Mouse (Mus musculus): ENCODE results near the gene Vps72. TPM values are rescaled to one million over a fixed set of nuclear protein-coding genes. Genes with fewer than 3 reads are reported as not detected.

Gene Vps72
- polyA plus RNA-seq, 1 experiment from 2014 or later = 217 TPM

Small RNA genes lying within 50 kb of the gene (microRNA-seq; reads per million reads assigned to microRNA genes)
- gene Mir8099-1 = not detected

Other genes with a start within 250 kb of the Vps72 start
- 361 and 368 TPM in 2 replicates for gene Psmb4, start 224.1 kb upstream of the Vps72 start, polyA plus RNA-seq (2015; fragmentation: Nextera tagmentation; extraction: Ambion mirVana)
- gene Selenbp1, start 178.0 kb upstream of the Vps72 start, polyA plus RNA-seq (2015; fragmentation: Nextera tagmentation; extraction: Ambion mirVana) = 32.7 and 34.8 TPM in 2 replicates
- gene Rfx5, start 156.9 kb upstream of the Vps72 start, polyA plus RNA-seq (2015; fragmentation: Nextera tagmentation; extraction: Ambion mirVana) = 8.6 TPM in 2 replicates
- 27.8 and 34.3 TPM in 2 replicates for gene Pi4kb, start 136.3 kb upstream of the Vps72 start, polyA plus RNA-seq (2015; fragmentation: Nextera tagmentation; extraction: Ambion mirVana)
- 23.5 and 24.4 TPM in 2 replicates for gene Zfp687, start 95.6 kb upstream of the Vps72 start, polyA plus RNA-seq (2015; fragmentation: Nextera tagmentation; extraction: Ambion mirVana)
- gene Psmd4, start 68.4 kb upstream of the Vps72 start, polyA plus RNA-seq (2015; fragmentation: Nextera tagmentation; extraction: Ambion mirVana) = 282 and 310 TPM in 2 replicates
- 26.5 and 28.4 TPM in 2 replicates for gene Pip5k1a, start 4.1 kb upstream of the Vps72 start, polyA plus RNA-seq (2015; fragmentation: Nextera tagmentation; extraction: Ambion mirVana)
- gene Tmod4, start 13.5 kb downstream of the Vps72 start, polyA plus RNA-seq (2015; fragmentation: Nextera tagmentation; extraction: Ambion mirVana) = 1.9 and 2.5 TPM in 2 replicates
- 82.4 and 84.4 TPM in 2 replicates for gene Scnm1, start 23.0 kb downstream of the Vps72 start, polyA plus RNA-seq (2015; fragmentation: Nextera tagmentation; extraction: Ambion mirVana)
- 19.1 and 19.6 TPM in 2 replicates for gene Lysmd1, start 23.1 kb downstream of the Vps72 start, polyA plus RNA-seq (2015; fragmentation: Nextera tagmentation; extraction: Ambion mirVana)
- 2.6 and 3.1 TPM in 2 replicates for gene Tnfaip8l2, start 31.3 kb downstream of the Vps72 start, polyA plus RNA-seq (2015; fragmentation: Nextera tagmentation; extraction: Ambion mirVana)
- gene Sema6c, start 49.4 kb downstream of the Vps72 start, polyA plus RNA-seq (2015; fragmentation: Nextera tagmentation; extraction: Ambion mirVana) = 11.1 and 11.7 TPM in 2 replicates
- 11.5 and 12.5 TPM in 2 replicates for gene Gabpb2, start 106.9 kb downstream of the Vps72 start, polyA plus RNA-seq (2015; fragmentation: Nextera tagmentation; extraction: Ambion mirVana)
- gene Cdc42se1, start 117.7 kb downstream of the Vps72 start, polyA plus RNA-seq (2015; fragmentation: Nextera tagmentation; extraction: Ambion mirVana) = 77.1 and 82.7 TPM in 2 replicates
- gene Mllt11, start 121.1 kb downstream of the Vps72 start, polyA plus RNA-seq (2015; fragmentation: Nextera tagmentation; extraction: Ambion mirVana) = 15.1 and 17.1 TPM in 2 replicates
- 0.73 and 0.88 TPM in 2 replicates for gene Gm128, start 130.6 kb downstream of the Vps72 start, polyA plus RNA-seq (2015; fragmentation: Nextera tagmentation; extraction: Ambion mirVana)
- 2.2 and 2.5 TPM in 2 replicates for gene Bnipl, start 140.2 kb downstream of the Vps72 start, polyA plus RNA-seq (2015; fragmentation: Nextera tagmentation; extraction: Ambion mirVana)
- gene Mindy1, start 170.3 kb downstream of the Vps72 start, polyA plus RNA-seq (2015; fragmentation: Nextera tagmentation; extraction: Ambion mirVana) = 38.1 and 41.2 TPM in 2 replicates
- gene Prune1, start 171.1 kb downstream of the Vps72 start, polyA plus RNA-seq (2015; fragmentation: Nextera tagmentation; extraction: Ambion mirVana) = 24.2 and 26.9 TPM in 2 replicates
- 2.0 and 2.5 TPM in 2 replicates for gene Anxa9, start 196.2 kb downstream of the Vps72 start, polyA plus RNA-seq (2015; fragmentation: Nextera tagmentation; extraction: Ambion mirVana)
- gene Cers2, start 203.8 kb downstream of the Vps72 start, polyA plus RNA-seq (2015; fragmentation: Nextera tagmentation; extraction: Ambion mirVana) = 181 and 184 TPM in 2 replicates
- gene Setdb1, start 246.2 kb downstream of the Vps72 start, polyA plus RNA-seq (2015; fragmentation: Nextera tagmentation; extraction: Ambion mirVana) = 47.2 and 53.0 TPM in 2 replicates